Mouse (Mus musculus) CD4-positive, CD25-positive, alpha-beta regulatory T cell, adult 4 months (primary cell): ENCODE measurements around the gene Ms4a10. TPM values are rescaled to one million over a fixed set of nuclear protein-coding genes. Genes with fewer than 3 reads are reported as not detected.

Source experiments
- ATAC-seq: one replicate; pipeline ENCODE4 v1.8.0; 2017
- polyA plus RNA-seq, 2 experiments: library from polyadenylated mRNA; unstranded; fragments of 100-300 nt; shearing (Covaris generic); gene quantifications; one replicate each; pipeline ENCODE4 v1.2.1; 2017

The Ms4a10 gene
- polyA plus RNA-seq, 2 experiments from 2014 or later: not detected

- no peak for ATAC-seq
Measured at GRCm38 (mm10) chr19:10916506-10916905, 58.0 kb downstream of the Ms4a10 start.

GRCm38 (mm10) chr19:10914870-10915269 is 59.6 kb downstream of the Ms4a10 start:
- ATAC-seq: no peak

- ATAC-seq: no peak
Measured at GRCm38 (mm10) chr19:10914291-10914690, 60.2 kb downstream of the Ms4a10 start.

Other genes starting within 250 kb of the Ms4a10 start
- gene Cd5, start 235.7 kb downstream of the Ms4a10 start, polyA plus RNA-seq: 100 to 1,000 TPM; 449 to 646 TPM
- gene Cd6, start 144.6 kb downstream of the Ms4a10 start, polyA plus RNA-seq: 100 to 1,000 TPM; 464 to 904 TPM
- 1 to 10 TPM; 2.0 to 4.2 TPM for gene Slc15a3, start 134.9 kb downstream of the Ms4a10 start, polyA plus RNA-seq
- gene Tmem132a, start 104.7 kb downstream of the Ms4a10 start, polyA plus RNA-seq: under 1 TPM in 1 of 2 experiments, not detected in 1; 0.39 TPM
- gene Tmem109, start 92.7 kb downstream of the Ms4a10 start, polyA plus RNA-seq: 10 to 100 TPM; 57.5 to 82.3 TPM
- gene Prpf19, start 79.4 kb downstream of the Ms4a10 start, polyA plus RNA-seq: 10 to 100 TPM; 10.4 to 24.8 TPM
- not detected for gene Zp1, start 54.0 kb downstream of the Ms4a10 start, polyA plus RNA-seq
- not detected for gene Ptgdr2, start 37.5 kb downstream of the Ms4a10 start, polyA plus RNA-seq
- gene Ccdc86, start 25.4 kb downstream of the Ms4a10 start, polyA plus RNA-seq: 10 to 100 TPM in 1 of 2 experiments, 1 to 10 TPM in 1; 8.8 to 11.7 TPM
- under 1 TPM in 1 of 2 experiments, not detected in 1; 0.31 TPM for gene Ms4a15, start 18.6 kb upstream of the Ms4a10 start, polyA plus RNA-seq
- gene Ms4a18, start 43.4 kb upstream of the Ms4a10 start, polyA plus RNA-seq: not detected
- not detected for gene Ms4a8a, start 106.4 kb upstream of the Ms4a10 start, polyA plus RNA-seq
- gene 1700017D01Rik, start 156.2 kb upstream of the Ms4a10 start, polyA plus RNA-seq: not detected
- not detected for gene 1700025F22Rik, start 190.7 kb upstream of the Ms4a10 start, polyA plus RNA-seq
- gene Ms4a13, start 222.1 kb upstream of the Ms4a10 start, polyA plus RNA-seq: not detected